Mouse (Mus musculus): ENCODE measurements around the gene Irs2. TPM values are rescaled to one million over a fixed set of nuclear protein-coding genes. Genes with fewer than 3 reads are reported as not detected.

Irs2 gene
- polyA plus RNA-seq, 1 experiment from 2014 or later, result 6.5 TPM

- peak overlapping the region; percentile 76 for H3K9ac ChIP-seq
- H3K36me3 ChIP-seq, result 0 out of 2 replicates have a peak, but pooled peaks cover 3% of the 10 kb centered on the region
- no peak for ATAC-seq (ENCODE audit: insufficient number of reproducible peaks, low FRiP score, low TSS enrichment, low read depth)
- H3K4me3 ChIP-seq, result peak overlapping the region; percentile 86
- no peaks in the 10 kb centered on the region for H3K9me3 ChIP-seq
- peak overlapping the region; percentile 97 for H3K27ac ChIP-seq
- peak overlapping the region; percentile 93 for H3K4me2 ChIP-seq
- WGBS, result under 1% methylated on average over 85 of the region's 88 CpGs
- H3K27me3 ChIP-seq, result no peaks in the 10 kb centered on the region
- H3K4me1 ChIP-seq, result peaks cover 53% of the 10 kb centered on the region
Measured at GRCm38 (mm10) chr8:11007581-11008378, 478 bp downstream of the Irs2 start.

- Histone ChIP-seq H3K4me1 (peaks cover 60% of the 10 kb centered on the region), H3K9me3 (no peaks in the 10 kb centered on the region), H3K4me2 (peak overlapping the region; percentile 93), H3K27me3 (no peaks in the 10 kb centered on the region), H3K27ac (peak overlapping the region; percentile 97), H3K4me3 (peak overlapping the region; percentile 86), H3K9ac (peak overlapping the region; percentile 76), H3K36me3 (0 out of 2 replicates have a peak, but pooled peaks cover 3% of the 10 kb centered on the region)
- under 1% methylated on average over 56 of the region's 56 CpGs for WGBS
- peak; percentile 41; the same call in 1 of the 2 replicates for ATAC-seq (ENCODE audit: insufficient number of reproducible peaks, low FRiP score, low TSS enrichment, low read depth)
Measured at GRCm38 (mm10) chr8:11007001-11007580, 1.2 kb downstream of the Irs2 start.

GRCm38 (mm10) chr8:11006276-11006630, 2.0 kb downstream of the Irs2 start:
- no peaks in the 10 kb centered on the region for H3K27me3 ChIP-seq
- H3K4me2 ChIP-seq, result peak overlapping the region; percentile 93
- peaks cover 66% of the 10 kb centered on the region for H3K4me1 ChIP-seq
- no peak for ATAC-seq (ENCODE audit: insufficient number of reproducible peaks, low FRiP score, low TSS enrichment, low read depth)
- 0 out of 2 replicates have a peak, but pooled peaks cover 3% of the 10 kb centered on the region for H3K36me3 ChIP-seq
- WGBS, result 77% methylated on average over 9 of the region's 9 CpGs
- no peaks in the 10 kb centered on the region for H3K9me3 ChIP-seq
- H3K4me3 ChIP-seq, result peak overlapping the region; percentile 86
- H3K9ac ChIP-seq, result no peak overlapping the region
- no peak overlapping the region for H3K27ac ChIP-seq

GRCm38 (mm10) chr8:11005460-11006275, 2.6 kb downstream of the Irs2 start:
- peak overlapping the region; percentile 93 for H3K4me2 ChIP-seq
- H3K4me3 ChIP-seq, result peak overlapping the region; percentile 86
- ATAC-seq (ENCODE audit: insufficient number of reproducible peaks, low FRiP score, low TSS enrichment, low read depth), result no peak
- no peaks in the 10 kb centered on the region for H3K27me3 ChIP-seq
- H3K36me3 ChIP-seq, result 0 out of 2 replicates have a peak, but pooled peaks cover 3% of the 10 kb centered on the region
- H3K9me3 ChIP-seq, result no peaks in the 10 kb centered on the region
- H3K9ac ChIP-seq, result no peak overlapping the region
- peaks cover 67% of the 10 kb centered on the region for H3K4me1 ChIP-seq
- WGBS, result 81% methylated on average over 26 of the region's 26 CpGs
- no peak overlapping the region for H3K27ac ChIP-seq

GRCm38 (mm10) chr8:11004781-11005459, 3.3 kb downstream of the Irs2 start:
- Histone ChIP-seq H3K4me3 (peak overlapping the region; percentile 86), H3K4me1 (peaks cover 73% of the 10 kb centered on the region), H3K27ac (0 out of 2 replicates have a peak overlapping the region, but pooled peaks have one; percentile 7), H3K4me2 (peak overlapping the region; percentile 93), H3K36me3 (0 out of 2 replicates have a peak, but pooled peaks cover 3% of the 10 kb centered on the region), H3K9me3 (no peaks in the 10 kb centered on the region), H3K27me3 (no peaks in the 10 kb centered on the region), H3K9ac (peak overlapping the region; percentile 21)
- no peak for ATAC-seq (ENCODE audit: insufficient number of reproducible peaks, low FRiP score, low TSS enrichment, low read depth)
- WGBS, result 74% methylated on average over 22 of the region's 22 CpGs

- WGBS, result 39% methylated on average over 7 of the region's 7 CpGs
- Histone ChIP-seq H3K36me3 (0 out of 2 replicates have a peak, but pooled peaks cover 3% of the 10 kb centered on the region), H3K4me2 (peak overlapping the region; percentile 93), H3K4me1 (peaks cover 72% of the 10 kb centered on the region), H3K27me3 (no peaks in the 10 kb centered on the region), H3K4me3 (peak overlapping the region; percentile 86), H3K9me3 (no peaks in the 10 kb centered on the region), H3K9ac (peak overlapping the region; percentile 40; the same call in 1 of the 2 replicates), H3K27ac (peak overlapping the region; percentile 50; the same call in 1 of the 2 replicates)
- no peak for ATAC-seq (ENCODE audit: insufficient number of reproducible peaks, low FRiP score, low TSS enrichment, low read depth)
Measured at GRCm38 (mm10) chr8:11003917-11004470, 4.3 kb downstream of the Irs2 start.

GRCm38 (mm10) chr8:11003253-11003652, 5.0 kb downstream of the Irs2 start:
- peak overlapping the region; percentile 50; the same call in 1 of the 2 replicates for H3K27ac ChIP-seq
- peaks cover 9% of the 10 kb centered on the region for H3K36me3 ChIP-seq
- H3K9ac ChIP-seq, result peak overlapping the region; percentile 40; the same call in 1 of the 2 replicates
- peak overlapping the region; percentile 93 for H3K4me2 ChIP-seq
- H3K4me1 ChIP-seq, result peaks cover 76% of the 10 kb centered on the region
- H3K27me3 ChIP-seq, result no peaks in the 10 kb centered on the region
- 41% methylated on average over 6 of the region's 6 CpGs for WGBS
- no peak for ATAC-seq (ENCODE audit: insufficient number of reproducible peaks, low FRiP score, low TSS enrichment, low read depth)
- H3K9me3 ChIP-seq, result no peaks in the 10 kb centered on the region
- H3K4me3 ChIP-seq, result peak overlapping the region; percentile 86

GRCm38 (mm10) chr8:11002816-11003215, 5.4 kb downstream of the Irs2 start:
- H3K4me1 ChIP-seq, result peaks cover 77% of the 10 kb centered on the region
- no peak for ATAC-seq (ENCODE audit: insufficient number of reproducible peaks, low FRiP score, low TSS enrichment, low read depth)
- H3K27ac ChIP-seq, result 0 out of 2 replicates have a peak overlapping the region, but pooled peaks have one; percentile 28
- peak overlapping the region; percentile 86 for H3K4me3 ChIP-seq
- H3K36me3 ChIP-seq, result peaks cover 12% of the 10 kb centered on the region
- H3K9ac ChIP-seq, result peak overlapping the region; percentile 40; the same call in 1 of the 2 replicates
- no peaks in the 10 kb centered on the region for H3K9me3 ChIP-seq
- WGBS, result 21% methylated on average over 6 of the region's 6 CpGs
- H3K27me3 ChIP-seq, result no peaks in the 10 kb centered on the region
- peak overlapping the region; percentile 93 for H3K4me2 ChIP-seq

GRCm38 (mm10) chr8:11001062-11001549, 7.2 kb downstream of the Irs2 start:
- peak overlapping the region; percentile 28; the same call in 1 of the 2 replicates for H3K27ac ChIP-seq
- WGBS, result 8% methylated on average over 6 of the region's 6 CpGs
- peaks cover 69% of the 10 kb centered on the region for H3K4me1 ChIP-seq
- H3K27me3 ChIP-seq, result no peaks in the 10 kb centered on the region
- no peak for ATAC-seq (ENCODE audit: insufficient number of reproducible peaks, low FRiP score, low TSS enrichment, low read depth)
- peak overlapping the region; percentile 93 for H3K4me2 ChIP-seq
- no peaks in the 10 kb centered on the region for H3K9me3 ChIP-seq
- peaks cover 10% of the 10 kb centered on the region for H3K36me3 ChIP-seq
- H3K4me3 ChIP-seq, result peak overlapping the region; percentile 86
- H3K9ac ChIP-seq, result no peak overlapping the region

GRCm38 (mm10) chr8:10999538-10999937, 8.7 kb downstream of the Irs2 start:
- Histone ChIP-seq H3K9ac (no peak overlapping the region), H3K9me3 (no peaks in the 10 kb centered on the region), H3K4me2 (peak overlapping the region; percentile 10; the same call in 1 of the 2 replicates), H3K27me3 (no peaks in the 10 kb centered on the region), H3K4me3 (no peak overlapping the region), H3K27ac (no peak overlapping the region), H3K36me3 (peaks cover 12% of the 10 kb centered on the region), H3K4me1 (peaks cover 62% of the 10 kb centered on the region)
- WGBS, result 65% methylated on average over 4 of the region's 4 CpGs
- no peak for ATAC-seq (ENCODE audit: insufficient number of reproducible peaks, low FRiP score, low TSS enrichment, low read depth)
